Comparison of ENCODE assay signal across 15 mouse cellular contexts in the genomic region with DNA sequence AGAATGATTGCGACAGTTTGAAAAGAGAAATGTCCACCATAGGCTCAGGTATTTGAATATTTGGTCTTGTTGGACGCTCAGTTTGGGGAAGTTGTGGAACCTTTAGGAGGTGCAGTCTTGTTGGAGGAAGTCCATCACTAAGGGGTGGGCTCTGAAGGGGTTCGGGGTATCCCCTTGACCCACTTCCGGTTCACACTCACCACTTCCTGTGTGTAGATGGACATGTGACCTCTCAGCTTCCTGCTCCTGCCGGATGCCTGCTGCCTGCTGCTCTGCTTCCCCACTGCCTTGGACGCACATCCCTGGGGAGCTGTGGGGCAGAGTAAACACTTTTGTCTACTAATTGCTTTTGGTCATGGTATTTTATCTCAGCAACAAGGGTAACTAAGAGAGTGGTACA. TPM values are rescaled to one million over a fixed set of nuclear protein-coding genes. Genes with fewer than 3 reads are reported as not detected.
A peak's percentile ranks its signal among the peaks of the same experiment; 100 is the strongest.
DNase-seq lines count a peak whose midpoint lies in the region; ATAC-seq lines count a peak whose summit lies in the region.
"Had no signal": no experiment of that assay in that cellular context is flagged by ENCODE, and none has a peak within 500 bp of the region (broad histone marks: within the 10 kb centered on the region; RNA-seq: fewer than 3 reads in every experiment).

No protein-coding gene starts in this region.

- peak; percentile 34 for DNase-seq in thymus, postnatal 0 days (ENCODE audit: low spot score)
- no peak for DNase-seq in thymus, postnatal 25 days
- peak; percentile 50 for DNase-seq in ES-CJ7 (ENCODE audit: low read depth, low spot score)
- DNase-seq in left cerebral cortex, adult 18-20 months (ENCODE audit: low spot score in 2 of 2), result no peak
- no peak for DNase-seq in cerebellum, postnatal 14 days
- DNase-seq: adrenal gland, adult 8-10 months; cerebellum, adult 18-20 months; embryo, embryonic 11 days; gastrocnemius, adult 2 months; heart, postnatal 10 days; lung, embryonic 14.5 days had no signal

- peak; percentile 58 for ATAC-seq in inflammation-experienced regulatory T-cells, adult 6 months
- ATAC-seq in megakaryocyte-erythroid progenitor cell, adult 5-6 weeks (replicated peaks; ENCODE audit: low FRiP score, low TSS enrichment, poor library complexity, severe bottlenecking), result no peak
- ATAC-seq: forebrain, embryonic 16.5 days; hindbrain, embryonic 16.5 days had no signal

RNA-seq across cellular contexts. Expression of gene Ssbp3, which starts 29.4 kb away (rescaled TPM):
- 93.6 and 106 TPM in 2 replicates for polyA plus RNA-seq in thymus, postnatal 0 days (2015; fragmentation: Nextera tagmentation; extraction: Ambion mirVana)
- 10 to 100 TPM; 36.1 to 45.6 (median 43.4) TPM for polyA plus RNA-seq in inflammation-experienced regulatory T-cells, adult 6 months (2017; shearing (Covaris generic))
- total RNA-seq in megakaryocyte-erythroid progenitor cell, adult 5-6 weeks (2014; fragmentation: Nextera tagmentation), result 104 and 138 TPM in 2 replicates
- total RNA-seq in megakaryocyte-erythroid progenitor cell, adult 5-6 weeks (2017), result 50.5 and 63.4 TPM in 2 replicates
- 100 to 1,000 TPM; 190 to 197 TPM for total RNA-seq in left cerebral cortex, adult 18-20 months (2021)

Comparison
In these comparisons a context has a peak if more than half of its experiments do, and no peak if none do; other contexts are left out.
1. DNase-seq: peak in thymus, postnatal 0 days (single experiment) and ES-CJ7 (single experiment); none in thymus, postnatal 25 days (single experiment), left cerebral cortex, adult 18-20 months (0 of 2) and cerebellum, postnatal 14 days (0 of 2).